Mouse (Mus musculus) kidney, embryonic 16.5 days (tissue): ENCODE results near the gene Slc9a4. TPM values are rescaled to one million over a fixed set of nuclear protein-coding genes. Genes with fewer than 3 reads are reported as not detected.
"Not testable (repeated sequence)": the region's sequence is repeated elsewhere in the genome, so short reads cannot be mapped to it uniquely, and the experiment has no call there.

Experiments used
- ATAC-seq: fragments of 200-750 bp; cut with Nextera tagmentation; 2 replicates; pipeline ENCODE4 v1.8.0; 2017; ENCODE audit warnings: moderate TSS enrichment; ENCODE audit not compliant: low FRiP score, low TSS enrichment
- H3K27ac ChIP-seq: fragments of 300-500 bp; sonication (generic); 2 replicates; pipeline ENCODE4 v1.5.1; 2014; ENCODE audit warnings: low read length
- H3K27me3 ChIP-seq: fragments of 300-500 bp; sonication (generic); 2 replicates; pipeline ENCODE4 v1.6.1; 2014; ENCODE audit warnings: low read length, control low read depth, mixed read lengths; ENCODE audit not compliant: insufficient read depth
- H3K36me3 ChIP-seq: fragments of 300-500 bp; sonication (generic); 2 replicates; pipeline ENCODE4 v1.6.1; 2014; ENCODE audit warnings: low read length, control low read depth, mixed read lengths; ENCODE audit not compliant: insufficient read depth
- H3K4me1 ChIP-seq: fragments of 300-500 bp; sonication (generic); 2 replicates; pipeline ENCODE4 v1.6.1; 2014; ENCODE audit warnings: low read length, control low read depth, mixed read lengths; ENCODE audit not compliant: insufficient read depth
- H3K4me2 ChIP-seq: fragments of 300-500 bp; sonication (generic); replicated peaks from 2 replicates; pipeline ENCODE4 v1.6.1; 2014; ENCODE audit warnings: low read depth, low read length
- H3K4me3 ChIP-seq: fragments of 300-500 bp; sonication (generic); 2 replicates; pipeline ENCODE4 v1.5.1; 2014; ENCODE audit warnings: mild to moderate bottlenecking, low read length
- H3K9ac ChIP-seq: fragments of 300-500 bp; sonication (generic); replicated peaks from 2 replicates; pipeline ENCODE4 v1.6.1; 2014; ENCODE audit warnings: low read length
- H3K9me3 ChIP-seq: fragments of 300-500 bp; sonication (generic); 2 replicates; pipeline ENCODE4 v1.6.1; 2016; ENCODE audit warnings: low read length, control low read depth
- WGBS: fragments of 180-500 bp; shearing (Covaris S2); extraction: QIAGEN DNeasy Blood & Tissue Kit; methylation state at CpG from one replicate; pipeline ENCODE4 v1.1.7; 2014; 5-methylcytosine and 5-hydroxymethylcytosine counted together
- polyA plus RNA-seq: library from polyadenylated mRNA; unstranded; fragments of >200 nt; fragmentation: Nextera tagmentation; extraction: Ambion mirVana; gene quantifications from 2 replicates; pipeline ENCODE4 v1.2.1, GENCODE M21; 2015

Slc9a4 gene
- polyA plus RNA-seq, 1 experiment from 2014 or later: 0.49 TPM

DNA sequence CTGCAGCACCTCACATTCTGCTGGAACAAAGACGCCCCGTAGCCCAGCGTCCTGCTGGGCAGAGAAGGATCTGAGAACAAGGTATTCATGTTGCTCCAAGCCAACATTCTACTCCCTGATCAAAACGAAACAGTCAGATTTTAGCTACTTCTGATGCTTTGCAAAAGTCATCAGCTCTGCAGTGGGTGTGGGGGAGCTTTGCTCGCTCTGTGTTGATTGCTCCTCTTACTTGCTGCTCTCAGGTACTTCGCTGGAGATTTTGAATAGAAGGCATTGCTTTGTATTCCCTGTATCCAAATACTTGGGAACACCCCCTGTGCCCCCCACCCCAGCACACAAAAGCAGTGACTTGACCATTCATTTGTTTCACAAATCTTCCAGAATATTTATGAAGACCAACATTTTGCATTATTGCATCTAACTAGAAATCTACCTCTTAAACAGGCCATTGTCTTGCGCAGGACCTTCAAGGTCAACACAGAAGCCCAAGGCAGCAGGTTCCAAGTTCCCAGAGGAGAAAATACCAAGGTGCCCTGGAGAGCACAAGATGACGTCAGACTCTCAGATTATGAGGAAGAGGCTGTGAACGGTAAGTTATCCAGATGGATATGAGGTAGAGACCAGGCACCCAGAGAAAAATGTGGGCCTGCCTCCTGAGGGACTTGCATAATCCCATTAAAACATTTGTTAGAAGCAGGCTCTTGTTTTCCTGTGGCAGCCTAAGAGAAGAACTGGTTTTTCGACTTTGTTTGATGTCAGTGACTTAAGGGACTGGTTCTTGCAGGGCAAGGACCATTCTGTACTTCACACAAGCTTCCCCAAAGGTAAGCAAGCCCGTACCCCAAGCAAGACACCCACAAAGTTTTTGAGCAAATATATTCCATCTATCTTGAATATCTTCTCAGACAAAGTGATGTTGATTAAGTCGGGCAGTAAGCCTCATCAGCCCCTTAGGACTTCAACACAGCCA lies 85.8 kb downstream of the Slc9a4 start:
- no peak overlapping the region for H3K4me3 ChIP-seq
- no peak overlapping the region for H3K27ac ChIP-seq
- peaks cover 3% of the 10 kb centered on the region; the same call in 1 of the 2 replicates for H3K4me1 ChIP-seq
- no peaks in the 10 kb centered on the region for H3K9me3 ChIP-seq
- no peak overlapping the region for H3K4me2 ChIP-seq
- ATAC-seq: no peak
- WGBS: 51% methylated on average over 12 of the region's 12 CpGs
- H3K9ac ChIP-seq: no peak overlapping the region
- no peaks in the 10 kb centered on the region for H3K36me3 ChIP-seq
- no peaks in the 10 kb centered on the region for H3K27me3 ChIP-seq

DNA sequence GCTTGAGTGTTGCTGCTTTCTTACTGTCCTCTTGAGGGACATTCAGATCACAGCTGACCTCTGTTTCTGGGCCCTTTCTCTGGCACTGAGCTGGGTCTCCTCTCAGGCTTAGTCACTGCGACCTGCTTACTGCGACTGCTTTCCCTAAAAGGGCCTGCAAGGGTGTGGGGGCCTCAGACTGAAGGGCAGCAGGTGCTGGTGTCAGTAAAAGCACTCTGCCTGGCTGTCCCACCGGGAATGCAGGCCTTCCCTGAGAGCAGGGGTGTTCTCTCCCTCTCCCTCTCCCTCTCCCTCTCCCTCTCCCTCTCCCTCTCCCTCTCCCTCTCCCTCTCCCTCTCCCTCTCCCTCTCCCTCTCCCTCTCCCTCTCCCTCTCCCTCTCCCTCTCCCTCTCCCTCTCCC lies 87.6 kb downstream of the Slc9a4 start:
- not testable (repeated sequence) for H3K9ac ChIP-seq, H3K4me3 ChIP-seq
- 4% methylated on average over 3 of the region's 3 CpGs for WGBS

GRCm38 (mm10) chr1:40670025-40670424 lies 90.1 kb downstream of the Slc9a4 start:
- no peak overlapping the region for H3K27ac ChIP-seq
- no peaks in the 10 kb centered on the region for H3K9me3 ChIP-seq
- 85% methylated on average over 3 of the region's 3 CpGs for WGBS
- H3K4me1 ChIP-seq: 0 out of 2 replicates have a peak, but pooled peaks cover 3% of the 10 kb centered on the region
- H3K36me3 ChIP-seq: no peaks in the 10 kb centered on the region
- no peak for ATAC-seq
- no peaks in the 10 kb centered on the region for H3K27me3 ChIP-seq
- H3K4me2 ChIP-seq: no peak overlapping the region
- no peak overlapping the region for H3K4me3 ChIP-seq
- H3K9ac ChIP-seq: no peak overlapping the region

More for the DNA sequence above, 87.6 kb downstream of the Slc9a4 start:
- not testable (repeated sequence) for H3K36me3 ChIP-seq, H3K4me1 ChIP-seq, H3K9me3 ChIP-seq, H3K27me3 ChIP-seq, H3K27ac ChIP-seq, H3K4me2 ChIP-seq
- 0 out of 2 replicates have a peak, but pooled peaks have one; percentile 31 for ATAC-seq

DNA sequence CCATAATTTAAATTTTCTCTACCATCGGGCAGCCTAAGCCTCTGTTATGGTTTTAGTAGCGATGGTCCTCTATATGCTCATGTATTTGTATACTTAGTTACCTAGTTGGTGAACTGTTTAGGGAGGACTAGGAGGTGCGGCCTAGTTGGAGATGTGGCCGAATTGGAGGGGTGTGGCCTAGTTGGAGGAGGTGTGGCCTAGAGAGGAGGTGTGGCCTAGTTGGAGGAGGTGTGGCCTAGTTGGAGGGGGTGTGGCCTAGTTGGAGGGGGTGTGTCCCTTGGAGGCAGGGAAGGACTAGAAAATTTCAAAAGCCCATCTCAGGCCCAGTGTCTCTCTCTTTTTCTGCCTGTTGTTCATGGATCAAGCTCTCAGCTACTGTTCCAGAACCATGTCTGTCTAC lies 91.6 kb downstream of the Slc9a4 start:
- Histone ChIP-seq H3K9me3 (no peaks in the 10 kb centered on the region), H3K36me3 (no peaks in the 10 kb centered on the region), H3K27me3 (no peaks in the 10 kb centered on the region), H3K4me2 (no peak overlapping the region), H3K4me3 (no peak overlapping the region), H3K9ac (no peak overlapping the region), H3K27ac (no peak overlapping the region), H3K4me1 (0 out of 2 replicates have a peak, but pooled peaks cover 3% of the 10 kb centered on the region)
- 97% methylated on average over 4 of the region's 4 CpGs for WGBS
- no peak for ATAC-seq

- WGBS: 47% methylated on average over 5 of the region's 5 CpGs
- H3K9me3 ChIP-seq: no peaks in the 10 kb centered on the region
- H3K9ac ChIP-seq: no peak overlapping the region
These were observed 97.4 kb downstream of the Slc9a4 start for GRCm38 (mm10) chr1:40677306-40677705.

More at GRCm38 (mm10) chr1:40677306-40677705, 97.4 kb downstream of the Slc9a4 start:
- Histone ChIP-seq H3K27ac (no peak overlapping the region), H3K27me3 (peaks cover 37% of the 10 kb centered on the region), H3K4me1 (peaks cover 8% of the 10 kb centered on the region; the same call in 1 of the 2 replicates), H3K4me2 (no peak overlapping the region), H3K4me3 (no peak overlapping the region), H3K36me3 (no peaks in the 10 kb centered on the region)
- no peak for ATAC-seq

Other genes starting within 250 kb of the Slc9a4 start
- 0.19 and 0.21 TPM in 2 replicates for gene Il1rl1, start 150.5 kb upstream of the Slc9a4 start, polyA plus RNA-seq
- 0.31 and 0.45 TPM in 2 replicates for gene Il18r1, start 114.5 kb upstream of the Slc9a4 start, polyA plus RNA-seq
- gene Il18rap, start 64.7 kb upstream of the Slc9a4 start, polyA plus RNA-seq: 0.14 and 0.20 TPM in 2 replicates
- 2.7 and 2.8 TPM in 2 replicates for gene Slc9a2, start 100.5 kb downstream of the Slc9a4 start, polyA plus RNA-seq
- gene Mfsd9, start 210.6 kb downstream of the Slc9a4 start, polyA plus RNA-seq: 5.9 and 7.2 TPM in 2 replicates
- gene Tmem182, start 225.5 kb downstream of the Slc9a4 start, polyA plus RNA-seq: 0.63 and 0.87 TPM in 2 replicates